Mouse (Mus musculus) embryonic facial prominence, embryonic 11.5 days (tissue): Measurements from ENCODE around the gene Nr1h5. TPM values are rescaled to one million over a fixed set of nuclear protein-coding genes. Genes with fewer than 3 reads are reported as not detected.
A peak's percentile ranks its signal among the peaks of the same experiment; 100 is the strongest.

ENCODE experiments used
- ATAC-seq: fragments of 200-750 bp; cut with Nextera tagmentation; replicated peaks from 2 replicates; pipeline ENCODE4 v1.8.0; 2017; ENCODE audit warnings: low read depth; ENCODE audit not compliant: insufficient number of reproducible peaks, low FRiP score, low TSS enrichment
- DNase-seq: peaks from one replicate; pipeline ENCODE4 v3.0.0-alpha.2; 2015; ENCODE audit warnings: low spot score
- H3K27ac ChIP-seq: fragments of 300-500 bp; sonication (generic); replicated peaks from 2 replicates; pipeline ENCODE4 v1.5.1; 2014; ENCODE audit warnings: mild to moderate bottlenecking, low read depth, low read length, control low read depth
- H3K27me3 ChIP-seq: fragments of 300-500 bp; sonication (generic); 2 replicates; pipeline ENCODE4 v1.6.1; 2014; ENCODE audit warnings: mild to moderate bottlenecking, low read length, moderate library complexity, mixed read lengths; ENCODE audit not compliant: control insufficient read depth, insufficient read depth
- H3K36me3 ChIP-seq: fragments of 300-500 bp; sonication (generic); replicated peaks from 2 replicates; pipeline ENCODE4 v1.6.1; 2014; ENCODE audit warnings: low read depth, mild to moderate bottlenecking, low read length, moderate library complexity, mixed read lengths; ENCODE audit not compliant: control insufficient read depth, insufficient read depth
- H3K4me1 ChIP-seq: fragments of 300-500 bp; sonication (generic); 2 replicates; pipeline ENCODE4 v1.6.1; 2014; ENCODE audit warnings: low read length, mixed read lengths; ENCODE audit not compliant: control insufficient read depth, insufficient read depth
- H3K4me2 ChIP-seq: fragments of 300-500 bp; sonication (generic); 2 replicates; pipeline ENCODE4 v1.6.1; 2014; ENCODE audit warnings: low read depth, mild to moderate bottlenecking, control low read depth, low read length, moderate library complexity
- H3K4me3 ChIP-seq: fragments of 300-500 bp; sonication (generic); 2 replicates; pipeline ENCODE4 v1.5.1; 2014; ENCODE audit warnings: low read depth, low read length, control low read depth
- H3K9ac ChIP-seq: fragments of 300-500 bp; sonication (generic); replicated peaks from 2 replicates; pipeline ENCODE4 v1.6.1; 2014; ENCODE audit warnings: mild to moderate bottlenecking, control low read depth, low read length
- H3K9me3 ChIP-seq: fragments of 300-500 bp; sonication (generic); replicated peaks from 2 replicates; pipeline ENCODE4 v1.6.1; 2016; ENCODE audit warnings: mild to moderate bottlenecking, low read length, inconsistent platforms, mixed read lengths; ENCODE audit not compliant: control insufficient read depth
- WGBS: fragments of 180-500 bp; shearing (Covaris S2); extraction: QIAGEN DNeasy Blood & Tissue Kit; methylation state at CpG from one replicate; pipeline ENCODE4 v1.1.7; 2014; 5-methylcytosine and 5-hydroxymethylcytosine counted together
- polyA plus RNA-seq: library from polyadenylated mRNA; unstranded; fragments of >200 nt; fragmentation: Nextera tagmentation; extraction: Ambion mirVana; gene quantifications from 2 replicates; pipeline ENCODE4 v1.2.1, GENCODE M21; 2014

Gene Nr1h5
- polyA plus RNA-seq, 1 experiment from 2014 or later = 0.15 TPM

DNA sequence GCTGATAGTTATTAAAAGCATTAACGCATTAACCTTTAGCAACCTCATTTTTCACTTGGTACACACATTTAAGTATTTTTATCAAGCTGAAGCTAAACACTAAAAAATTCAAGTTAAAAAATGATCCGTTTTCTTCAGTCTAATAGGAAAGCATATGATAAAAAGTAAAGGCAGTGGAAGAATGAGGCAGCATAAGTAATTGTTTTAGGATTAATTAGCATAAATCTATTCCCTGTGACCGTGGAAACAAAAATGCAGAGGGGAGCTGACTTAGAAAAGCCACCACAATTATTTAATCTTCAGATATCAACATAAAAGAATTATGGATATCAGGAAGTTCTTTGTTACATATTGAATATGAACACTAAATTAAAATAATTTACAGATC is 16.4 kb upstream of the Nr1h5 start:
- H3K4me3 ChIP-seq = no peak overlapping the region
- H3K9me3 ChIP-seq = no peaks in the 10 kb centered on the region
- no peak overlapping the region for H3K4me2 ChIP-seq
- ATAC-seq = no peak
- no peaks in the 10 kb centered on the region for H3K4me1 ChIP-seq
- no peak overlapping the region for H3K27ac ChIP-seq
- no peaks in the 10 kb centered on the region for H3K27me3 ChIP-seq
- no peaks in the 10 kb centered on the region for H3K36me3 ChIP-seq
- 62% methylated on average over 3 of the region's 3 CpGs for WGBS
- DNase-seq = no peak
- H3K9ac ChIP-seq = no peak overlapping the region

DNA sequence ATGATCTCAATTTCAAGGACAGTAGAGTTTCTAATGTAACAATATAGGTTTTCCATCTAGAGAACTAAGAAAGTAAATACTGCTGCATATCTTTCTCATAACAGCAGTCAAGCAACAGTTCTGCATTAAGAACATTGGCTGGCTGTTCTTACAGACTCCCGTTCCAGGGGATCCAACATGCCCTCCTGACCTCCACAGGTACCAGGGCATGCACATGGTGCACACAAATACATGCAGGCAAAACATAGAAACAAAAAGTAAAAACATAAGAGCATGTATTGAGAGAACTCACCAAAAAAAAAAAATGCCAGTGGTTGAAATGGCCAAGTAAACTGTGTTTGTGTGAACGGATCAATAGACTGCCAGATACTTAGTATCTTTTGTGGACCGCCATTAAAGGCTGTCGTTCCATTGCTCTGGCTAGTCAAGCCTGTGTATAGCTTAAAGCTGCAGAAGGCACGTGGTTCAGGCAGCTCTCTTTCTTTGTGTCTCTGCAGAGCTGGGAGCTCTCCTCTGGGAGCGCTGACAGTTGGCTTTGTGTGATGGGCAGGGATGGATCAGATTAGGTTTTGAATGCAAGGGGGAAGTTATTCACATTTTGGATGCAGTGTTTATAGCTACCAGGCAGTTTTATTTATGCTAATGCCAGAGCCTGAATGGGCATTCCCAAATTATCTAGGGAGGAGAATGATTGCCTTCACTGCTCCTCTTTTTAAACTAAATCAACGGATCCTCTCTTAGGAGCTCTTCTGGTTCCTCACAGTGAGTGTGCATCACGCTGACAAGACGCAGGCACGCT is 15.8 kb upstream of the Nr1h5 start:
- H3K27me3 ChIP-seq = no peaks in the 10 kb centered on the region
- 37% methylated on average over 10 of the region's 10 CpGs for WGBS
- H3K4me2 ChIP-seq = no peak overlapping the region
- no peak overlapping the region for H3K9ac ChIP-seq
- DNase-seq = peak; percentile 50
- H3K27ac ChIP-seq = no peak overlapping the region
- H3K36me3 ChIP-seq = no peaks in the 10 kb centered on the region
- H3K4me1 ChIP-seq = no peaks in the 10 kb centered on the region
- H3K9me3 ChIP-seq = no peaks in the 10 kb centered on the region
- no peak overlapping the region for H3K4me3 ChIP-seq
- peak; percentile 87 for ATAC-seq

DNA sequence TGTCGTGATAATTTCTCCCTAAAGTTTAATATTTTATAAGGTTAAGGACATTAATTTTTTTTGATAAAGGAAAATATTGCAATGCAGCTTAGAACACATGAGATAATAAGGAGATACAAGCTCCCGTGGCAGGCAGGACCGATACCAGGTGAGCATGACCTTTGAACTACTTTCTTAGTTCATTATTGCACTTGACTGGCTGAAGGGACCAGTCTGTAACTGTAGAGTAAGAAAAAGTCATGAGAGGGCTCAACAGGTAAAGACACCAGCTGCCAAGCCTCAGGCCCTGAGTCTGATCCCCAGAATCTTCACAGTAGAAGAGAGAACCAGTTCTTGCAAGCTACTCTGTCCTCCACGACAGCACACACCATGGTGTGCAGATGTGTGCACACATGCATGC is 13.0 kb upstream of the Nr1h5 start:
- H3K9ac ChIP-seq = no peak overlapping the region
- no peak overlapping the region for H3K27ac ChIP-seq
- WGBS = 86% methylated on average over 4 of the region's 4 CpGs
- no peaks in the 10 kb centered on the region for H3K4me1 ChIP-seq
- H3K27me3 ChIP-seq = no peaks in the 10 kb centered on the region
- no peaks in the 10 kb centered on the region for H3K36me3 ChIP-seq
- no peak overlapping the region for H3K4me2 ChIP-seq
- ATAC-seq (no peak), DNase-seq (no peak)
- no peaks in the 10 kb centered on the region for H3K9me3 ChIP-seq
- no peak overlapping the region for H3K4me3 ChIP-seq

DNA sequence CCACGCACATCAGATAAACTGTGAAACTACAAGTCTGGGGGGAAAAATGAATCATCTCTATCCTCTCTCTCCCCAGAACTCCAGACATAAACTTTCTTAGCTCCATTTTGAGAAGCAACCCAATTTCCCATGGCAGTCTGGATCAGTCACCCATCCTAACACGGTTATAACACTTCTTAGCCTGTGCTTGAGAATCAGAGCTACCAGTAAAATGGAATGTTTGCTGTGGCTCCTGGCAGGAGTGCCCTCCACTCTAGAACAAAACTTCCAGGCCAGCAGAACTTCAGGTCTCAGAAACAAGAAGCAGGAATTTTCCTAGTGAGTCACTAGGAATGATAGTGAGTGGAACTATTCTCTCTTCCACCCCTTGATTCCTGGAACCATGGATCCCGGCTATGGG is 6.6 kb upstream of the Nr1h5 start:
- Histone ChIP-seq H3K27ac (no peak overlapping the region), H3K4me3 (no peak overlapping the region), H3K4me2 (no peak overlapping the region), H3K27me3 (no peaks in the 10 kb centered on the region), H3K36me3 (no peaks in the 10 kb centered on the region), H3K9ac (no peak overlapping the region), H3K9me3 (no peaks in the 10 kb centered on the region), H3K4me1 (no peaks in the 10 kb centered on the region)
- ATAC-seq (no peak), DNase-seq (no peak)
- WGBS = 87% methylated on average over 3 of the region's 3 CpGs

DNA sequence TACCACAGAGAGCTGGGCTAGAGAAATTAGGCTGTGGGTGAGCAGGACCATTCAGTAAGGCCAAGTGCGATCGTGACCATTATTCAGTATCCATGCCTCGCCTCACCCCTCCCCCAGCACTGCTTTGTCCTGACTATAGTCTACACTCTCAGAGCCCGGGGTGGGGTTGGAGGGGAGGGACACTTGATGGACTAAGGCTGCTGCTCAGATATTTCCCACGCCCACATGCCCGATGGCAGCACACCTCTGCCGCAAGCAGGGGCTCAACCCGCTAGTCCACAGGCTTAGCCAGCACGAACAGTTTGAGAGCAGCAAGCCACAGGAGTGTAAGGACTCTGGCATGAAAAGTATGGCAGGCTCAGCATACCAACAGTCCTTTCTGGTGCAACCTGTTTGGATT is 6.1 kb upstream of the Nr1h5 start:
- Histone ChIP-seq H3K9me3 (no peaks in the 10 kb centered on the region), H3K27ac (no peak overlapping the region), H3K9ac (no peak overlapping the region), H3K4me1 (no peaks in the 10 kb centered on the region), H3K36me3 (no peaks in the 10 kb centered on the region), H3K27me3 (no peaks in the 10 kb centered on the region), H3K4me3 (no peak overlapping the region), H3K4me2 (no peak overlapping the region)
- WGBS = 71% methylated on average over 9 of the region's 9 CpGs
- ATAC-seq (peak; percentile 62; the same call in 1 of the 2 replicates), DNase-seq (peak; percentile 11)

DNA sequence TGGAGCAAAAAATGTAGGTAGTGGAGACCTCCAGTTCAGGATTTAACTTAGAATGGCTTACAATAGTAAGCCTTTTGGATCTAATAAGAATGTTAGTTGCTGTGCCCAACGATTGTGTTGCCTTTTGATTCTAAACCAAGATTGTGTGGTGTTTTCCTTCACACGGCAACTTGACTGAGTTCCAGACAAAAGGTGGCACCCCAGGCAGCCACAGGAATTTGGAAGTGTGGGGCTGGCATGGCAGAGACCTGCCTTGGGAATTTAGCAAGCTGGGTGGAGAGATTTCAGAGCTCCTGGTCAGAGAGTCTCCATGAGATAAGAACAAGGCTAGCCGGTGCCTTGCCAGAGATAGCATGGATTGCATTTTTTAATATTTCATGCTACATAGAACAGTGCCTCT is 8.3 kb downstream of the Nr1h5 start:
- H3K27me3 ChIP-seq = no peaks in the 10 kb centered on the region
- no peaks in the 10 kb centered on the region for H3K9me3 ChIP-seq
- ATAC-seq = no peak
- no peak for DNase-seq
- H3K9ac ChIP-seq = no peak overlapping the region
- 65% methylated on average over 3 of the region's 3 CpGs for WGBS
- H3K4me1 ChIP-seq = no peaks in the 10 kb centered on the region
- H3K4me2 ChIP-seq = no peak overlapping the region
- H3K36me3 ChIP-seq = no peaks in the 10 kb centered on the region
- H3K4me3 ChIP-seq = no peak overlapping the region
- no peak overlapping the region for H3K27ac ChIP-seq

DNA sequence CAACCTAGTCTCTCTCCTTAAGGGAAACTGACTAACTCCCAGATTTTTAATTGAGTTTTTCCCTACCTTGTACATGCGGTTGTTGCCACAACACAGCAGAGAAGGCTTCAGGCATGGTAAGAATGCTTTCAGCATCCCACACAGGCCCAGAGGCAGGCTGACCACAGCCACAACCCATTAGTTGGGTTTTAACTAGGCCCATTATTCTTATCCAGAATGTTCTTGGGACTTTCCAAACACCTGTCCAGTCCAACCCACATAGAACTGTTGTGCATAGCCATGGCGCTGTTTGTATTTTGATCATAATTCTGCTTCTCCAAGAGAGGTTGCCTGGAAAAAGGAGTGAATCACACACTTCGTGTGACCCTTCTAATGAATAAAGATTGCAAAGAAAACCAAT is 8.8 kb downstream of the Nr1h5 start:
- 88% methylated on average over 3 of the region's 3 CpGs for WGBS
- Histone ChIP-seq H3K27ac (no peak overlapping the region), H3K27me3 (no peaks in the 10 kb centered on the region), H3K9ac (no peak overlapping the region), H3K4me3 (no peak overlapping the region), H3K4me2 (no peak overlapping the region), H3K36me3 (no peaks in the 10 kb centered on the region), H3K9me3 (no peaks in the 10 kb centered on the region), H3K4me1 (no peaks in the 10 kb centered on the region)
- no peak for DNase-seq
- ATAC-seq = no peak

DNA sequence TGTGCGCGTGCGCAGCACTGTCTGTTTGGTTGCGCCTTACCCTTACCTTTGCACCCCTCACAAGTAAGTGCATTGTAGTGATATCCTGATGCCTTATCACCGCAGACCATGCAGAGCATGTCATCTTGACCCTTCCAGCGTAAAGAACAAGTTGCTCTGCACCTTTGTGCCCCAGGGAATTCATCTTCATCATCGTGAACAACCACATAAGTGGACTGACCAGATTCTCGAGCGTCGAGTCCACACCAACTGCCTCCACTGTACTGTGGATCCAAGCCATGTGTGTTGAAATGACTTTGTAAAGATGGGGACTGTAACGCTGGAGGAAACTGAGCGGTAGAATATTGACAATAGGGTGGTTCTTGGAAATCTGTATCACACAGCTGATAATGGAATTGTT is 9.5 kb downstream of the Nr1h5 start:
- Histone ChIP-seq H3K4me1 (no peaks in the 10 kb centered on the region), H3K27ac (no peak overlapping the region), H3K27me3 (no peaks in the 10 kb centered on the region), H3K4me2 (no peak overlapping the region), H3K36me3 (no peaks in the 10 kb centered on the region), H3K9me3 (no peaks in the 10 kb centered on the region), H3K4me3 (no peak overlapping the region), H3K9ac (no peak overlapping the region)
- 90% methylated on average over 12 of the region's 12 CpGs for WGBS
- DNase-seq = no peak
- no peak for ATAC-seq
